In the genomic region with DNA sequence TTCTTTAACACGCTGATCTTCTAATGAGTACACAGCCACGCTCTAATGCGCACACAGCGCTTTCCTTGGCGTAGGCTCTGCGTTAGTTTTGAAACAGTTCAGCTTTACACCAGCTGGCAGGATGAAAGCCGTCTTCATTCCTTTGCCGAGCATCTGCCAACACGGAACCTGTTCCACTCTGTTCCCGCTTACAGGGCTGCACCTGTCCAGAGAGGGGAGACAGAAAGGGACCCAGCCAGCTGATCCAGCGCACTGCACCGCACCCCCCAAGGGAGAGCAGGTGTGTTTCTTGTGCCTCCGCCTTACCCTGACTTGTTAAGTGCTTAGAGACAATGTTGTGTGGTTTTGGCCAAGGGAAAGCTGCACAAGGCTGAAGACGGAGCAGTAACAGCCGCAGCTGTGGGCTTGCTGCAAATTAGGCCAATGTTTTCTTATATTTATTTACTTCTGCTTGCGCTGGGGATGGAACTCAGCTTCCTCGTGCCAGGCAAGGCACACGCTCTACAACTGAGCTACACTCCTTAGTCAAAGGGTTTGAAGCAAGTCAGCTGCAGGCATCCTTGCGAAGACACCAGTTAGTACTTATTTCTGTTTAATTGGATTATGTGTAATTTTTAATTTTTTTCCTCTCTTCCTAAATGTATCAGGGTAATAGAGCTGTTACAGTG, we compare ENCODE assay signal across 9 mouse cellular contexts. TPM values are rescaled to one million over a fixed set of nuclear protein-coding genes. Genes with fewer than 3 reads are reported as not detected.
DNase-seq lines count a peak whose midpoint lies in the region; ATAC-seq and TF ChIP-seq lines count a peak whose summit lies in the region.
"Had no signal": no experiment of that assay in that cellular context is flagged by ENCODE, and none has a peak within 500 bp of the region (broad histone marks: within the 10 kb centered on the region; RNA-seq: fewer than 3 reads in every experiment).

No protein-coding gene starts in this region.

- ATAC-seq in forebrain, embryonic 15.5 days (replicated peaks) = peak; percentile 78
- ATAC-seq in forebrain, embryonic 11.5 days (replicated peaks; ENCODE audit: low FRiP score) = no peak

- no peak overlapping the region for H3K27ac ChIP-seq in forebrain, embryonic 15.5 days (replicated peaks)
- no peak overlapping the region for H3K27ac ChIP-seq in forebrain, embryonic 11.5 days (ENCODE audit: low read depth, low read length)
- H3K27ac ChIP-seq in ES-Bruce4 (ENCODE audit: insufficient read depth, low read length) = no peak overlapping the region
- H3K27ac ChIP-seq: liver, embryonic 14.5 days had no signal

- no peak for TF ChIP-seq CTCF in ES-Bruce4 (IDR thresholded peaks at IDR 0.05; ENCODE audit: low read depth, low read length)

- no peak overlapping the region for H3K9ac ChIP-seq in forebrain, embryonic 15.5 days (replicated peaks)
- H3K9ac ChIP-seq in forebrain, embryonic 11.5 days (ENCODE audit: low read length) = no peak overlapping the region
- no peak overlapping the region for H3K9ac ChIP-seq in ES-Bruce4 (ENCODE audit: low read depth, poor library complexity, severe bottlenecking)
- H3K9ac ChIP-seq: liver, embryonic 14.5 days had no signal

- no peak for TF ChIP-seq POLR2A in ES-Bruce4 (IDR thresholded peaks at IDR 0.05; ENCODE audit: insufficient read depth, low read length)

- no peaks in the 10 kb centered on the region for H3K27me3 ChIP-seq in forebrain, embryonic 15.5 days
- no peaks in the 10 kb centered on the region for H3K27me3 ChIP-seq in forebrain, embryonic 11.5 days (ENCODE audit: control insufficient read depth, insufficient read depth, low read length)
- H3K27me3 ChIP-seq in ES-Bruce4 (ENCODE audit: control insufficient read depth, insufficient read depth, low read length, poor library complexity, severe bottlenecking) = no peaks in the 10 kb centered on the region

- no peak overlapping the region for H3K4me2 ChIP-seq in forebrain, embryonic 15.5 days (replicated peaks)
- no peak overlapping the region for H3K4me2 ChIP-seq in forebrain, embryonic 11.5 days (ENCODE audit: low read depth, low read length, severe bottlenecking)

- no peak for DNase-seq in forebrain, embryonic 11.5 days (ENCODE audit: low spot score)
- DNase-seq in gastrocnemius, postnatal 4 days (ENCODE audit: low spot score in 2 of 2) = peak; percentile 22 to 53
- peak; percentile 40 to 49 for DNase-seq in layer of hippocampus, postnatal 14 days (ENCODE audit: low spot score in 2 of 2)
- peak; percentile 19 for DNase-seq in right cerebral cortex, postnatal 14 days
- DNase-seq in spleen, postnatal 4 days (ENCODE audit: low spot score in 2 of 2) = no peak
- no peak for DNase-seq in retina, embryonic 14.5 days (ENCODE audit: low spot score)

- 51% methylated on average over 19 of the region's 19 CpGs for WGBS in forebrain, embryonic 15.5 days
- 85% methylated on average over 19 of the region's 19 CpGs for WGBS in forebrain, embryonic 11.5 days

- H3K4me3 ChIP-seq in forebrain, embryonic 15.5 days = no peak overlapping the region
- H3K4me3 ChIP-seq in forebrain, embryonic 11.5 days (ENCODE audit: low read depth, low read length) = no peak overlapping the region
- peak overlapping the region; percentile 16 for H3K4me3 ChIP-seq in ES-Bruce4 (ENCODE audit: low read depth, low read length)

- no peaks in the 10 kb centered on the region for H3K9me3 ChIP-seq in forebrain, embryonic 15.5 days
- H3K9me3 ChIP-seq in forebrain, embryonic 11.5 days (ENCODE audit: control insufficient read depth, low read length) = no peaks in the 10 kb centered on the region
- H3K9me3 ChIP-seq in ES-Bruce4 (replicated peaks; ENCODE audit: control insufficient read depth, insufficient read depth, low read length, poor library complexity, severe bottlenecking) = no peaks in the 10 kb centered on the region

- no peak for TF ChIP-seq EP300 in ES-Bruce4 (IDR thresholded peaks at IDR 0.05; ENCODE audit: insufficient read depth, low read depth, low read length)

- H3K4me1 ChIP-seq in forebrain, embryonic 15.5 days = peaks cover 8% of the 10 kb centered on the region; the same call in 1 of the 2 replicates
- no peaks in the 10 kb centered on the region for H3K4me1 ChIP-seq in forebrain, embryonic 11.5 days (replicated peaks; ENCODE audit: control insufficient read depth, insufficient read depth, low read length)
- no peaks in the 10 kb centered on the region for H3K4me1 ChIP-seq in ES-Bruce4 (ENCODE audit: control insufficient read depth, insufficient read depth, low read length)

- no peaks in the 10 kb centered on the region for H3K36me3 ChIP-seq in forebrain, embryonic 15.5 days
- H3K36me3 ChIP-seq in forebrain, embryonic 11.5 days (ENCODE audit: control insufficient read depth, insufficient read depth, low read length) = no peaks in the 10 kb centered on the region
- no peaks in the 10 kb centered on the region for H3K36me3 ChIP-seq in ES-Bruce4 (ENCODE audit: control insufficient read depth, insufficient read depth, low read length, poor library complexity, severe bottlenecking)

RNA-seq across cellular contexts. Expression of gene Ccdc6, which starts 36.8 kb away (rescaled TPM):
- polyA plus RNA-seq in forebrain, embryonic 15.5 days (2015; fragmentation: Nextera tagmentation; extraction: Ambion mirVana) = 16.7 and 17.5 TPM in 2 replicates
- 17.6 and 19.4 TPM in 2 replicates for polyA plus RNA-seq in forebrain, embryonic 11.5 days (2014; fragmentation: Nextera tagmentation; extraction: Ambion mirVana)
- polyA plus RNA-seq in ES-Bruce4 (2011; ENCODE audit: insufficient read depth, insufficient read length, low read depth, missing spikeins) = 57.6 and 61.8 TPM in 2 replicates
- total RNA-seq in gastrocnemius, postnatal 4 days (2021) = 10 to 100 TPM; 65.3 to 73.4 TPM
- total RNA-seq in layer of hippocampus, postnatal 14 days (2021) = 10 to 100 TPM; 65.7 to 66.3 TPM

Comparison
In these comparisons a context has a peak if more than half of its experiments do, and no peak if none do; other contexts are left out.
1. DNase-seq: peak in gastrocnemius, postnatal 4 days (2 of 2), layer of hippocampus, postnatal 14 days (2 of 2) and right cerebral cortex, postnatal 14 days (single experiment); none in forebrain, embryonic 11.5 days (single experiment), spleen, postnatal 4 days (0 of 2) and retina, embryonic 14.5 days (single experiment).